Mouse (Mus musculus): Measurements from ENCODE around the gene Hunk.

- TF ChIP-seq GATA1 (IDR thresholded peaks at IDR 0.05; ENCODE audit: low read depth, low read length) (no peak), CTCF (IDR thresholded peaks at IDR 0.05 in 2 of 3, conservative IDR thresholded peaks at IDR 0.05 in 1 of 3; ENCODE audit: control insufficient read depth in 1 of 3, insufficient read depth in 1 of 3, low read depth in 2 of 3, low read length in 3 of 3, poor library complexity in 1 of 3, severe bottlenecking in 1 of 3) (no peak), POLR2A (IDR thresholded peaks at IDR 0.05; ENCODE audit: control insufficient read depth in 1 of 2, insufficient read depth in 1 of 2, low read depth in 1 of 2, low read length in 2 of 2, poor library complexity in 1 of 2) (no peak), TBP (IDR thresholded peaks at IDR 0.05; ENCODE audit: low read depth, low read length) (no peak), MAZ (IDR thresholded peaks at IDR 0.05; ENCODE audit: low read depth, low read length) (no peak), NRF1 (IDR thresholded peaks at IDR 0.05; ENCODE audit: insufficient read depth, low read depth, low read length, poor library complexity, severe bottlenecking) (no peak), MXI1 (IDR thresholded peaks at IDR 0.05; ENCODE audit: low read depth, low read length) (no peak), SMC3 (IDR thresholded peaks at IDR 0.05; ENCODE audit: low read depth, low read length) (no peak)
These were observed 158.4 kb downstream of the Hunk start for GRCm38 (mm10) chr16:90544175-90544574.

Data from MEL (cell line).